Mouse (Mus musculus): ENCODE measurements around the gene Ube2f.

GRCm38 (mm10) chr1:91209785-91210184 is 40.3 kb upstream of the Ube2f start:
- TF ChIP-seq CTCF (IDR thresholded peaks at IDR 0.05; ENCODE audit: low read depth, low read length) (no peak), POLR2A (IDR thresholded peaks at IDR 0.05; ENCODE audit: extremely low read depth, insufficient read depth, low read length) (no peak)
